In the genomic region with DNA sequence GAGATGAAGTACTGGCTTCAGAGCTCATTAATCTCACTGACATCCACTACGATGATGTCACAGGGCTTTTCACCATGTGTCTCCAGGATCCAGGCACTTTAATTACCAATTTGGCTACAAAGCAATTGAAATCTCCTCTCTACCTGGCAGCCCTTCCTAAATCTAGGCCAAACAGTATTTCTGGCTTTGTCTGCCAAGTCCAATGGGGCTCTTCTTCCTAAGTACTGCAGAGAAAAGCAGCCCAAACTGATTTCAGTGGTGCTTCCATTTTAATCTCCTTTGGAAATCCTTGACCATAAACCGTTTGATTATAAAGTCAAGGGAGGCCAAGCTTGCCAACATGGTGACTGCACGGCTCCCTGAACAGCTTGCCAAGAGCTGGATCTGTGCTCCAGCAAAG, we compare ENCODE assay signal across 23 mouse cellular contexts.
DNase-seq lines count a peak whose midpoint lies in the region; ATAC-seq lines count a peak whose summit lies in the region.
"Had no signal": no experiment of that assay in that cellular context is flagged by ENCODE, and none has a peak within 500 bp of the region (broad histone marks: within the 10 kb centered on the region; RNA-seq: fewer than 3 reads in every experiment).

No protein-coding gene starts in this region.

- no peaks in the 10 kb centered on the region for H3K9me3 ChIP-seq in forebrain, embryonic 15.5 days
- H3K9me3 ChIP-seq in forebrain, embryonic 11.5 days (ENCODE audit: control insufficient read depth, low read length) = no peaks in the 10 kb centered on the region
- H3K9me3 ChIP-seq: embryonic facial prominence, embryonic 10.5 days had no signal

- H3K36me3 ChIP-seq in forebrain, embryonic 15.5 days = no peaks in the 10 kb centered on the region
- no peaks in the 10 kb centered on the region for H3K36me3 ChIP-seq in forebrain, embryonic 11.5 days (ENCODE audit: control insufficient read depth, insufficient read depth, low read length)
- H3K36me3 ChIP-seq: embryonic facial prominence, embryonic 10.5 days; G1E had no signal

- H3K4me3 ChIP-seq in forebrain, embryonic 15.5 days = no peak overlapping the region
- H3K4me3 ChIP-seq in forebrain, embryonic 11.5 days (ENCODE audit: low read depth, low read length) = no peak overlapping the region
- H3K4me3 ChIP-seq: embryonic facial prominence, embryonic 10.5 days; gastrocnemius, adult 2 months; left cerebral cortex, adult 2 months; megakaryocyte, embryonic 14.5 days had no signal

- 63% methylated on average over 3 of the region's 3 CpGs for WGBS in forebrain, embryonic 15.5 days
- 90% methylated on average over 3 of the region's 3 CpGs for WGBS in forebrain, embryonic 11.5 days

- H3K4me1 ChIP-seq in forebrain, embryonic 15.5 days = no peaks in the 10 kb centered on the region
- H3K4me1 ChIP-seq in forebrain, embryonic 11.5 days (replicated peaks; ENCODE audit: control insufficient read depth, insufficient read depth, low read length) = no peaks in the 10 kb centered on the region
- H3K4me1 ChIP-seq: embryonic facial prominence, embryonic 10.5 days; megakaryocyte, embryonic 14.5 days had no signal

- no peaks in the 10 kb centered on the region for H3K27me3 ChIP-seq in forebrain, embryonic 15.5 days
- no peaks in the 10 kb centered on the region for H3K27me3 ChIP-seq in forebrain, embryonic 11.5 days (ENCODE audit: control insufficient read depth, insufficient read depth, low read length)
- H3K27me3 ChIP-seq: megakaryocyte, embryonic 14.5 days had no signal

- ATAC-seq in forebrain, embryonic 15.5 days (replicated peaks) = 0 out of 2 replicates have a peak, but pooled peaks have one; percentile 23
- no peak for ATAC-seq in forebrain, embryonic 11.5 days (replicated peaks; ENCODE audit: low FRiP score)
- ATAC-seq: inflammation-experienced regulatory T-cells, adult 6 months; midbrain, embryonic 16.5 days had no signal

- DNase-seq in forebrain, embryonic 11.5 days (ENCODE audit: low spot score) = no peak
- peak; percentile 53 for DNase-seq in left cerebral cortex, postnatal 4 days
- no peak for DNase-seq in left cerebral cortex, adult 9 months (ENCODE audit: low spot score in 2 of 2)
- DNase-seq in cerebellum, adult 18-20 months = peak; percentile 52 to 62
- peak; percentile 45 to 56 for DNase-seq in cerebellum, postnatal 25 days
- no peak for DNase-seq in gastrocnemius, postnatal 25 days
- DNase-seq in spleen, adult 12 weeks (ENCODE audit: low spot score) = no peak
- DNase-seq: gastrocnemius, adult 2 months; heart, postnatal 10 days; kidney, adult 8-10 months; kidney, postnatal 14 days; lung, adult 18-20 months; lung, postnatal 14 days; right cerebral cortex, adult 18-20 months had no signal

- no peak overlapping the region for H3K4me2 ChIP-seq in forebrain, embryonic 15.5 days (replicated peaks)
- H3K4me2 ChIP-seq in forebrain, embryonic 11.5 days (ENCODE audit: low read depth, low read length, severe bottlenecking) = no peak overlapping the region
- H3K4me2 ChIP-seq: heart, embryonic 11.5 days; liver, embryonic 11.5 days had no signal

- H3K9ac ChIP-seq in forebrain, embryonic 15.5 days (replicated peaks) = no peak overlapping the region
- H3K9ac ChIP-seq in forebrain, embryonic 11.5 days (ENCODE audit: low read length) = no peak overlapping the region

- no peak overlapping the region for H3K27ac ChIP-seq in forebrain, embryonic 15.5 days (replicated peaks)
- no peak overlapping the region for H3K27ac ChIP-seq in forebrain, embryonic 11.5 days (ENCODE audit: low read depth, low read length)
- H3K27ac ChIP-seq: embryonic facial prominence, embryonic 10.5 days; gastrocnemius, adult 2 months; left cerebral cortex, adult 2 months had no signal

- intact Hi-C loops in left cerebral cortex, postnatal 4 days (cut with DNase I) = no loop called here

Comparison
In these comparisons a context has a peak if more than half of its experiments do, and no peak if none do; other contexts are left out.
1. DNase-seq: peak in left cerebral cortex, postnatal 4 days (single experiment), cerebellum, adult 18-20 months (2 of 2) and cerebellum, postnatal 25 days (2 of 2); none in forebrain, embryonic 11.5 days (single experiment), left cerebral cortex, adult 9 months (0 of 2), gastrocnemius, postnatal 25 days (single experiment) and spleen, adult 12 weeks (single experiment).